Mouse (Mus musculus) intestine, embryonic 14.5 days (tissue): ENCODE measurements around the gene Znrf1. TPM values are rescaled to one million over a fixed set of nuclear protein-coding genes. Genes with fewer than 3 reads are reported as not detected.

Experiments used
- ATAC-seq: fragments of 200-750 bp; cut with Nextera tagmentation; replicated peaks from 2 replicates; pipeline ENCODE4 v1.8.0; 2017; ENCODE audit warnings: low read depth, moderate number of reproducible peaks, moderate TSS enrichment, moderate library complexity; ENCODE audit not compliant: low FRiP score, low TSS enrichment
- DNase-seq: peaks from one replicate; pipeline ENCODE4 v3.0.0-alpha.2; 2018; ENCODE audit warnings: low spot score
- H3K27ac ChIP-seq: fragments of 300-500 bp; sonication (generic); 2 replicates; pipeline ENCODE4 v1.5.1; 2014; ENCODE audit warnings: low read depth, mild to moderate bottlenecking, control low read depth
- H3K27me3 ChIP-seq: fragments of 300-500 bp; sonication (generic); replicated peaks from 2 replicates; pipeline ENCODE4 v1.6.1; 2014; ENCODE audit warnings: low read length, control low read depth; ENCODE audit not compliant: control insufficient read depth, insufficient read depth
- H3K36me3 ChIP-seq: fragments of 300-500 bp; sonication (generic); 2 replicates; pipeline ENCODE4 v1.6.1; 2014; ENCODE audit warnings: low read length, control low read depth; ENCODE audit not compliant: control insufficient read depth, insufficient read depth
- H3K4me1 ChIP-seq: fragments of 300-500 bp; sonication (generic); replicated peaks from 2 replicates; pipeline ENCODE4 v1.6.1; 2014; ENCODE audit warnings: low read length, control low read depth, mixed read lengths; ENCODE audit not compliant: control insufficient read depth, insufficient read depth
- H3K4me2 ChIP-seq: fragments of 300-500 bp; sonication (generic); 2 replicates; pipeline ENCODE4 v1.6.1; 2014; ENCODE audit warnings: low read length
- H3K4me3 ChIP-seq: fragments of 300-500 bp; sonication (generic); 2 replicates; pipeline ENCODE4 v1.5.1; 2014; ENCODE audit warnings: low read depth, low read length, control low read depth, mixed read lengths
- H3K9ac ChIP-seq: fragments of 300-500 bp; sonication (generic); 2 replicates; pipeline ENCODE4 v1.6.1; 2014; ENCODE audit warnings: mild to moderate bottlenecking, low read length
- H3K9me3 ChIP-seq: fragments of 300-500 bp; sonication (generic); 2 replicates; pipeline ENCODE4 v1.6.1; 2016; ENCODE audit warnings: low read length, control low read depth; ENCODE audit not compliant: control insufficient read depth
- WGBS: fragments of 180-500 bp; shearing (Covaris S2); extraction: QIAGEN DNeasy Blood & Tissue Kit; methylation state at CpG from one replicate; pipeline ENCODE4 v1.1.7; 2014; 5-methylcytosine and 5-hydroxymethylcytosine counted together
- polyA plus RNA-seq: library from polyadenylated mRNA; unstranded; fragments of >200 nt; fragmentation: Nextera tagmentation; extraction: Ambion mirVana; gene quantifications from 2 replicates; pipeline ENCODE4 v1.2.1, GENCODE M21; 2014

Znrf1 gene
- polyA plus RNA-seq, 1 experiment from 2014 or later = 34.2 TPM

GRCm38 (mm10) chr8:111566326-111566725 is 30.4 kb downstream of the Znrf1 start:
- no peak overlapping the region for H3K4me3 ChIP-seq
- H3K27me3 ChIP-seq = no peaks in the 10 kb centered on the region
- WGBS = 57% methylated on average over 9 of the region's 9 CpGs
- no peak overlapping the region for H3K4me2 ChIP-seq
- peaks cover 23% of the 10 kb centered on the region for H3K4me1 ChIP-seq
- ATAC-seq (no peak), DNase-seq (no peak)
- no peak overlapping the region for H3K9ac ChIP-seq
- no peaks in the 10 kb centered on the region for H3K36me3 ChIP-seq
- H3K9me3 ChIP-seq = no peaks in the 10 kb centered on the region
- H3K27ac ChIP-seq = no peak overlapping the region

- 49% methylated on average over 3 of the region's 3 CpGs for WGBS
- H3K36me3 ChIP-seq = no peaks in the 10 kb centered on the region
- no peak for ATAC-seq
Observed at GRCm38 (mm10) chr8:111567571-111567970, 31.7 kb downstream of the Znrf1 start.

GRCm38 (mm10) chr8:111568029-111568428 is 32.1 kb downstream of the Znrf1 start:
- no peaks in the 10 kb centered on the region for H3K9me3 ChIP-seq
- no peaks in the 10 kb centered on the region for H3K27me3 ChIP-seq
- H3K36me3 ChIP-seq = no peaks in the 10 kb centered on the region
- peaks cover 39% of the 10 kb centered on the region for H3K4me1 ChIP-seq
- no peak overlapping the region for H3K9ac ChIP-seq
- no peak overlapping the region for H3K4me3 ChIP-seq
- 56% methylated on average over 3 of the region's 3 CpGs for WGBS
- no peak for ATAC-seq
- no peak for DNase-seq
- no peak overlapping the region for H3K4me2 ChIP-seq
- H3K27ac ChIP-seq = no peak overlapping the region

More at GRCm38 (mm10) chr8:111567571-111567970, 31.7 kb downstream of the Znrf1 start:
- H3K4me3 ChIP-seq = no peak overlapping the region
- H3K9me3 ChIP-seq = no peaks in the 10 kb centered on the region
- no peaks in the 10 kb centered on the region for H3K27me3 ChIP-seq
- H3K27ac ChIP-seq = no peak overlapping the region
- H3K4me1 ChIP-seq = peaks cover 35% of the 10 kb centered on the region
- no peak overlapping the region for H3K9ac ChIP-seq
- no peak for DNase-seq
- H3K4me2 ChIP-seq = no peak overlapping the region

GRCm38 (mm10) chr8:111569926-111570325 is 34.0 kb downstream of the Znrf1 start:
- Histone ChIP-seq H3K4me1 (peaks cover 39% of the 10 kb centered on the region), H3K36me3 (no peaks in the 10 kb centered on the region), H3K9me3 (no peaks in the 10 kb centered on the region), H3K27me3 (no peaks in the 10 kb centered on the region), H3K4me3 (no peak overlapping the region), H3K9ac (no peak overlapping the region), H3K27ac (no peak overlapping the region), H3K4me2 (no peak overlapping the region)
- ATAC-seq (no peak), DNase-seq (no peak)
- 87% methylated on average over 4 of the region's 4 CpGs for WGBS

GRCm38 (mm10) chr8:111570432-111570831 is 34.5 kb downstream of the Znrf1 start:
- peaks cover 39% of the 10 kb centered on the region for H3K4me1 ChIP-seq
- H3K9ac ChIP-seq = no peak overlapping the region
- 87% methylated on average over 2 of the region's 2 CpGs for WGBS
- ATAC-seq (no peak), DNase-seq (no peak)
- H3K27me3 ChIP-seq = no peaks in the 10 kb centered on the region
- no peak overlapping the region for H3K27ac ChIP-seq
- no peak overlapping the region for H3K4me3 ChIP-seq
- no peaks in the 10 kb centered on the region for H3K36me3 ChIP-seq
- no peaks in the 10 kb centered on the region for H3K9me3 ChIP-seq
- H3K4me2 ChIP-seq = no peak overlapping the region

- Histone ChIP-seq H3K36me3 (no peaks in the 10 kb centered on the region), H3K9me3 (no peaks in the 10 kb centered on the region), H3K4me1 (peaks cover 28% of the 10 kb centered on the region), H3K27me3 (no peaks in the 10 kb centered on the region), H3K4me2 (no peak overlapping the region), H3K27ac (no peak overlapping the region), H3K9ac (no peak overlapping the region), H3K4me3 (no peak overlapping the region)
- DNase-seq = no peak
- WGBS = 81% methylated on average over 10 of the region's 10 CpGs
- ATAC-seq = no peak
Observed at GRCm38 (mm10) chr8:111571661-111572060, 35.8 kb downstream of the Znrf1 start.

- Histone ChIP-seq H3K4me1 (peaks cover 29% of the 10 kb centered on the region), H3K27ac (no peak overlapping the region), H3K9me3 (no peaks in the 10 kb centered on the region), H3K4me3 (no peak overlapping the region), H3K36me3 (no peaks in the 10 kb centered on the region), H3K9ac (no peak overlapping the region), H3K4me2 (no peak overlapping the region), H3K27me3 (no peaks in the 10 kb centered on the region)
- DNase-seq = no peak
- ATAC-seq = no peak
- WGBS = 78% methylated on average over 2 of the region's 2 CpGs
Observed at GRCm38 (mm10) chr8:111572431-111572830, 36.5 kb downstream of the Znrf1 start.

GRCm38 (mm10) chr8:111573583-111573982 is 37.7 kb downstream of the Znrf1 start:
- no peak for DNase-seq
- no peak overlapping the region for H3K4me2 ChIP-seq

GRCm38 (mm10) chr8:111574016-111574415 is 38.1 kb downstream of the Znrf1 start:
- H3K27me3 ChIP-seq = no peaks in the 10 kb centered on the region
- no peak overlapping the region for H3K27ac ChIP-seq
- no peak overlapping the region for H3K4me3 ChIP-seq
- no peaks in the 10 kb centered on the region for H3K9me3 ChIP-seq
- H3K36me3 ChIP-seq = no peaks in the 10 kb centered on the region
- no peak for ATAC-seq
- no peak for DNase-seq
- H3K4me1 ChIP-seq = peaks cover 24% of the 10 kb centered on the region
- no peak overlapping the region for H3K4me2 ChIP-seq
- 81% methylated on average over 2 of the region's 2 CpGs for WGBS
- no peak overlapping the region for H3K9ac ChIP-seq

More at GRCm38 (mm10) chr8:111573583-111573982, 37.7 kb downstream of the Znrf1 start:
- Histone ChIP-seq H3K36me3 (no peaks in the 10 kb centered on the region), H3K4me1 (peaks cover 24% of the 10 kb centered on the region), H3K27ac (no peak overlapping the region), H3K9ac (no peak overlapping the region), H3K27me3 (no peaks in the 10 kb centered on the region), H3K9me3 (no peaks in the 10 kb centered on the region), H3K4me3 (no peak overlapping the region)
- ATAC-seq = peak; percentile 60; the same call in 1 of the 2 replicates
- 28% methylated on average over 8 of the region's 8 CpGs for WGBS
